Mouse (Mus musculus) forebrain, embryonic 15.5 days (tissue): ENCODE results near the gene Fry. TPM values are rescaled to one million over a fixed set of nuclear protein-coding genes. Genes with fewer than 3 reads are reported as not detected.

ENCODE experiments used
- ATAC-seq: fragments of 200-750 bp; cut with Nextera tagmentation; replicated peaks from 2 replicates; pipeline ENCODE4 v1.8.0; 2017; ENCODE audit warnings: mild to moderate bottlenecking, moderate TSS enrichment, moderate library complexity
- H3K27ac ChIP-seq: fragments of 300-500 bp; sonication (generic); replicated peaks from 2 replicates; pipeline ENCODE4 v1.5.1; 2015; ENCODE audit warnings: mild to moderate bottlenecking, inconsistent platforms
- H3K27me3 ChIP-seq: fragments of 300-500 bp; sonication (generic); 2 replicates; pipeline ENCODE4 v1.6.1; 2015; ENCODE audit warnings: inconsistent platforms
- H3K36me3 ChIP-seq: fragments of 300-500 bp; sonication (generic); 2 replicates; pipeline ENCODE4 v1.6.1; 2015; ENCODE audit warnings: mild to moderate bottlenecking, inconsistent platforms
- H3K4me1 ChIP-seq: fragments of 300-500 bp; sonication (generic); 2 replicates; pipeline ENCODE4 v1.6.1; 2015; ENCODE audit warnings: inconsistent platforms
- H3K4me2 ChIP-seq: fragments of 300-500 bp; sonication (generic); replicated peaks from 2 replicates; pipeline ENCODE4 v1.6.1; 2015; ENCODE audit warnings: mild to moderate bottlenecking, inconsistent platforms
- H3K4me3 ChIP-seq: fragments of 300-500 bp; sonication (generic); 2 replicates; pipeline ENCODE4 v1.5.1; 2015; ENCODE audit warnings: mild to moderate bottlenecking, inconsistent platforms
- H3K9ac ChIP-seq: fragments of 300-500 bp; sonication (generic); replicated peaks from 2 replicates; pipeline ENCODE4 v1.6.1; 2015; ENCODE audit warnings: mild to moderate bottlenecking, inconsistent platforms
- H3K9me3 ChIP-seq: fragments of 300-500 bp; sonication (generic); 2 replicates; pipeline ENCODE4 v1.6.1; 2016; ENCODE audit warnings: inconsistent platforms
- WGBS: fragments of 180-500 bp; shearing (Covaris S2); methylation state at CpG from one replicate; pipeline ENCODE4 v1.1.7; 2015; ENCODE audit warnings: mixed read lengths; 5-methylcytosine and 5-hydroxymethylcytosine counted together
- polyA plus RNA-seq: library from polyadenylated mRNA; unstranded; fragments of >200 nt; fragmentation: Nextera tagmentation; extraction: Ambion mirVana; gene quantifications from 2 replicates; pipeline ENCODE4 v1.2.1, GENCODE M21; 2015

The Fry gene
- polyA plus RNA-seq = 35.5 and 36.3 TPM in 2 replicates

- no peaks in the 10 kb centered on the region for H3K36me3 ChIP-seq
- no peaks in the 10 kb centered on the region for H3K9me3 ChIP-seq
- H3K27me3 ChIP-seq = no peaks in the 10 kb centered on the region
- WGBS = 0% methylated on average over 52 of the region's 68 CpGs
- peak within 1 kb of the TSS; percentile 88 for H3K4me2 ChIP-seq
- peak within 1 kb of the TSS; percentile 90 for H3K4me3 ChIP-seq
- H3K27ac ChIP-seq = peak within 1 kb of the TSS; percentile 73
- peaks cover 25% of the 10 kb centered on the region for H3K4me1 ChIP-seq
- ATAC-seq = peak; percentile 99
- peak within 1 kb of the TSS; percentile 67 for H3K9ac ChIP-seq
Observed at GRCm38 (mm10) chr5:150118455-150119241, at the start of gene Fry. Gene Fry, plus strand, starts transcription at chr5:150118645.

- ATAC-seq = peak; percentile 38; the same call in 1 of the 2 replicates
- Histone ChIP-seq H3K36me3 (no peaks in the 10 kb centered on the region), H3K4me3 (no peak overlapping the region)
Observed at GRCm38 (mm10) chr5:150070086-150070485, 48.4 kb upstream of the Fry start.

GRCm38 (mm10) chr5:150071738-150072137 lies 46.7 kb upstream of the Fry start:
- no peaks in the 10 kb centered on the region for H3K9me3 ChIP-seq
- no peak overlapping the region for H3K27ac ChIP-seq
- no peak overlapping the region for H3K4me2 ChIP-seq
- H3K4me3 ChIP-seq = no peak overlapping the region
- no peaks in the 10 kb centered on the region for H3K36me3 ChIP-seq
- no peak for ATAC-seq
- H3K9ac ChIP-seq = no peak overlapping the region
- H3K27me3 ChIP-seq = no peaks in the 10 kb centered on the region
- peaks cover 2% of the 10 kb centered on the region; the same call in 1 of the 2 replicates for H3K4me1 ChIP-seq

More at GRCm38 (mm10) chr5:150070086-150070485, 48.4 kb upstream of the Fry start:
- H3K9ac ChIP-seq = no peak overlapping the region
- peaks cover 2% of the 10 kb centered on the region; the same call in 1 of the 2 replicates for H3K4me1 ChIP-seq
- 25% methylated on average over 10 of the region's 10 CpGs for WGBS
- no peak overlapping the region for H3K4me2 ChIP-seq
- no peak overlapping the region for H3K27ac ChIP-seq
- H3K9me3 ChIP-seq = no peaks in the 10 kb centered on the region
- H3K27me3 ChIP-seq = no peaks in the 10 kb centered on the region

DNA sequence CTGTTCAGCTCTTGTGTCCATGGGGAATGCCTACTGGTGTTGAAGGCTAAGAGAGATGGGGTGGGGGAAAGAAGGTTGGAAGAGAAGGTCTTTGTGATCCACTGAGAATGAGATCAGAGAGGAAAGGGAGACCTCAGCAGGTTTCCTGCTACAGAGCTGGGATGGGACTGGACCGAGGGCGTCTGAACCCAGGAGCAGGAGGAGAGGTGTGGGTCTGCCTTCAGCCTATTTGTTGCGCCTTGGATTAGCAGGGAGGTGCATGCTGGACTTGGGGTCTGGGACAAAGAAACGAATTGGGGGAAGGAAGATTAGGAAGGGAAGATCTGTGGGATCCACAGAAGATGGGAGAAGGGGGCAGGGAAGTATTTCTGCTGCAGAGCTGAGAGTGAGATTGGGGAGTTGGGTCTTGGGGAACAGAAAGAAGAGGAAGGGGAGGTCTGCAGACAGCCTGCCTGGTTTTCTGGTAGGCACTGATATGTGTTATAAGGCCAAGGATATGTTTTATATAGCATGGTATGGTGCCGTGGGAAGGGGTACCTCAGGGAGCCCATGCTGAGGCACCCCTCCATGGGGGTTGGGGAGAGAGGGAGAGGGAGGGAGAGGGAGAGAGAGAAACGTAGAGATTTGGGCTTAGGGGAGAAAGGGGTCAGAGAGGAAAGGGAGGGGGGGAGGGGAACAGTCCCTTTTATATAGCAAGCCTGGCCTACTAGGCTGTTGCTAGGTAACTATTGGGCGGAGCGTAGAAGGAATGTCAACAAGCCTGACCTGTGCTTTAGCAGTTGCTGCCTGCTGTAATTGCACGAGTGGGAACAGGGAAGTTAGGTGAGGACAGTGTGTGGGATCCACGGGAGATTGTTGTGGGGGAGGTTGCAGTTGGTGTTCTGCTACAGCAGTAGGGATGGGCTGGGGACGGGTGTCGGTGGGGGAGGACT lies 38.3 kb upstream of the Fry start:
- H3K4me2 ChIP-seq = no peak overlapping the region
- 20% methylated on average over 12 of the region's 12 CpGs for WGBS
- no peak overlapping the region for H3K4me3 ChIP-seq
- H3K4me1 ChIP-seq = peaks cover 7% of the 10 kb centered on the region; the same call in 1 of the 2 replicates
- H3K36me3 ChIP-seq = no peaks in the 10 kb centered on the region
- H3K9me3 ChIP-seq = no peaks in the 10 kb centered on the region
- no peaks in the 10 kb centered on the region for H3K27me3 ChIP-seq
- peak; percentile 75 for ATAC-seq
- no peak overlapping the region for H3K27ac ChIP-seq
- no peak overlapping the region for H3K9ac ChIP-seq

GRCm38 (mm10) chr5:150082696-150083095 lies 35.7 kb upstream of the Fry start:
- WGBS = 90% methylated on average over 14 of the region's 14 CpGs
- no peaks in the 10 kb centered on the region for H3K27me3 ChIP-seq
- no peak for ATAC-seq
- H3K9ac ChIP-seq = no peak overlapping the region
- no peak overlapping the region for H3K4me3 ChIP-seq
- H3K36me3 ChIP-seq = no peaks in the 10 kb centered on the region
- no peak overlapping the region for H3K4me2 ChIP-seq
- H3K27ac ChIP-seq = no peak overlapping the region
- peaks cover 7% of the 10 kb centered on the region; the same call in 1 of the 2 replicates for H3K4me1 ChIP-seq
- no peaks in the 10 kb centered on the region for H3K9me3 ChIP-seq

DNA sequence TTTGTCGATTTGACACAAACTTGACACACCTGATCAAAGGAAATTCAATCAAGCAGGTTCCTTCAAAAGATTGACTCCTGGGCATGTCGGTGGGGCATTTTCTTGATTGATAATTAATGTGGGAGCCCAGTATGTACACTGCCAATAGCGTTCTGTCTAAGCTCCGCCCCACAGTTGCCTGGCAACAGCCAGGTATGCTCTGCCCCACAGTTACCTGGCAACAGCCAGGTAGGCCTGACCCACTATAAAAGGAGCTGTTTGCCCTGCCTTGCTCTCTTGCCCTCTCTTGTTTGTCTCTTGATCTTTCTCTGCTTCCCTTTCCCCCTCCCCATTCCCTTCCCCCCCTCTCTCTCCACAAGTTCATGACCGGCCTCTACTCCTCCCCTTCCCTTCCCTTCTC lies 35.3 kb upstream of the Fry start:
- H3K9ac ChIP-seq = no peak overlapping the region
- no peaks in the 10 kb centered on the region for H3K9me3 ChIP-seq
- peaks cover 7% of the 10 kb centered on the region; the same call in 1 of the 2 replicates for H3K4me1 ChIP-seq
- no peaks in the 10 kb centered on the region for H3K36me3 ChIP-seq
- ATAC-seq = no peak
- WGBS = 67% methylated on average over 5 of the region's 5 CpGs
- H3K27ac ChIP-seq = no peak overlapping the region
- no peak overlapping the region for H3K4me2 ChIP-seq
- H3K27me3 ChIP-seq = no peaks in the 10 kb centered on the region
- no peak overlapping the region for H3K4me3 ChIP-seq

GRCm38 (mm10) chr5:150097620-150098019 lies 20.8 kb upstream of the Fry start:
- WGBS = 3% methylated on average over 6 of the region's 6 CpGs

GRCm38 (mm10) chr5:150098754-150099153 lies 19.7 kb upstream of the Fry start:
- H3K36me3 ChIP-seq = no peaks in the 10 kb centered on the region
- no peaks in the 10 kb centered on the region for H3K9me3 ChIP-seq
- no peak overlapping the region for H3K4me2 ChIP-seq
- no peaks in the 10 kb centered on the region for H3K27me3 ChIP-seq
- no peaks in the 10 kb centered on the region for H3K4me1 ChIP-seq
- 93% methylated on average over 12 of the region's 12 CpGs for WGBS
- H3K27ac ChIP-seq = no peak overlapping the region
- H3K4me3 ChIP-seq = no peak overlapping the region
- ATAC-seq = no peak
- H3K9ac ChIP-seq = no peak overlapping the region

More at GRCm38 (mm10) chr5:150097620-150098019, 20.8 kb upstream of the Fry start:
- Histone ChIP-seq H3K27ac (no peak overlapping the region), H3K36me3 (no peaks in the 10 kb centered on the region), H3K9ac (no peak overlapping the region), H3K4me3 (no peak overlapping the region), H3K9me3 (no peaks in the 10 kb centered on the region), H3K27me3 (no peaks in the 10 kb centered on the region), H3K4me1 (no peaks in the 10 kb centered on the region), H3K4me2 (no peak overlapping the region)
- peak; percentile 70 for ATAC-seq

- no peak overlapping the region for H3K4me3 ChIP-seq
- no peaks in the 10 kb centered on the region for H3K9me3 ChIP-seq
- no peak overlapping the region for H3K9ac ChIP-seq
- H3K27ac ChIP-seq = no peak overlapping the region
- no peaks in the 10 kb centered on the region for H3K36me3 ChIP-seq
- H3K4me2 ChIP-seq = no peak overlapping the region
- no peaks in the 10 kb centered on the region for H3K27me3 ChIP-seq
- no peak for ATAC-seq
- WGBS = 88% methylated on average over 11 of the region's 11 CpGs
- H3K4me1 ChIP-seq = no peaks in the 10 kb centered on the region
Observed at GRCm38 (mm10) chr5:150101789-150102188, 16.7 kb upstream of the Fry start.

- no peak overlapping the region for H3K4me3 ChIP-seq
- H3K9ac ChIP-seq = no peak overlapping the region
- no peaks in the 10 kb centered on the region for H3K27me3 ChIP-seq
- no peak overlapping the region for H3K4me2 ChIP-seq
- no peaks in the 10 kb centered on the region for H3K4me1 ChIP-seq
- no peak overlapping the region for H3K27ac ChIP-seq
- H3K9me3 ChIP-seq = no peaks in the 10 kb centered on the region
- 87% methylated on average over 7 of the region's 7 CpGs for WGBS
- no peaks in the 10 kb centered on the region for H3K36me3 ChIP-seq
- no peak for ATAC-seq
Observed at GRCm38 (mm10) chr5:150106358-150106757, 12.1 kb upstream of the Fry start.

DNA sequence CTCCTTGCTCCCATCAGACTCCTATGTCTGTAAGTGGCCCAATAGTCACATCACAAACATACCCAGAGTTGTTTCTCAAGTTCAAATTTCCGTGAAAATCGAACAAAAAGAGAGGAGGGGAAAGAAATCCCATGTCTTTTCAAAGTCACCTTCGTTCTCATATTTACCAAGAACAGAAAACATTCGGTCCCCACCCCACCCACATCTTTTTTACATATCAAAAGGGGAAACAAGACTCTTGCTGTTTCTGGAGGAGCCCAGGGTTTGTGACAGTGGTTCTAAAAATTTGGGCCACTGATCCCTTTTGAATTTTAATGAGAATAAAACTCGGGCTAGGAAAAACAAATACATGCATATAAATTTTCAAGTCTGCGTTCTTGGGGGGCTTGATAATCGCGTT lies 7.2 kb upstream of the Fry start:
- Histone ChIP-seq H3K36me3 (no peaks in the 10 kb centered on the region), H3K4me2 (no peak overlapping the region), H3K4me3 (no peak overlapping the region), H3K9me3 (no peaks in the 10 kb centered on the region), H3K9ac (no peak overlapping the region), H3K27ac (no peak overlapping the region), H3K4me1 (peaks cover 15% of the 10 kb centered on the region), H3K27me3 (no peaks in the 10 kb centered on the region)
- WGBS = 37% methylated on average over 8 of the region's 8 CpGs
- ATAC-seq = no peak

GRCm38 (mm10) chr5:150114007-150114406 lies 4.4 kb upstream of the Fry start:
- H3K27ac ChIP-seq = no peak overlapping the region
- H3K4me2 ChIP-seq = no peak overlapping the region
- 81% methylated on average over 7 of the region's 7 CpGs for WGBS
- no peaks in the 10 kb centered on the region for H3K9me3 ChIP-seq
- no peak overlapping the region for H3K4me3 ChIP-seq
- H3K36me3 ChIP-seq = no peaks in the 10 kb centered on the region
- peaks cover 22% of the 10 kb centered on the region for H3K4me1 ChIP-seq
- H3K27me3 ChIP-seq = no peaks in the 10 kb centered on the region
- H3K9ac ChIP-seq = no peak overlapping the region
- ATAC-seq = no peak
